Mouse (Mus musculus) activated CD4-positive, CD25-positive, alpha-beta regulatory T cell (primary cell): Measurements from ENCODE around the gene Lcn3. TPM values are rescaled to one million over a fixed set of nuclear protein-coding genes. Genes with fewer than 3 reads are reported as not detected.

Source experiments
- polyA plus RNA-seq, 2 experiments: library from polyadenylated mRNA; unstranded; fragments of 100-300 nt; shearing (Covaris generic); gene quantifications; one replicate each; pipeline ENCODE4 v1.2.1; 2017

The Lcn3 gene
- under 1 TPM in 1 of 2 experiments, not detected in 1; 0.34 TPM for polyA plus RNA-seq

GRCm38 (mm10) chr2:25765269-25765668, at the start of gene Lcn3:
TSS of gene Lcn3 (plus strand) at chr2:25765569.

DNA sequence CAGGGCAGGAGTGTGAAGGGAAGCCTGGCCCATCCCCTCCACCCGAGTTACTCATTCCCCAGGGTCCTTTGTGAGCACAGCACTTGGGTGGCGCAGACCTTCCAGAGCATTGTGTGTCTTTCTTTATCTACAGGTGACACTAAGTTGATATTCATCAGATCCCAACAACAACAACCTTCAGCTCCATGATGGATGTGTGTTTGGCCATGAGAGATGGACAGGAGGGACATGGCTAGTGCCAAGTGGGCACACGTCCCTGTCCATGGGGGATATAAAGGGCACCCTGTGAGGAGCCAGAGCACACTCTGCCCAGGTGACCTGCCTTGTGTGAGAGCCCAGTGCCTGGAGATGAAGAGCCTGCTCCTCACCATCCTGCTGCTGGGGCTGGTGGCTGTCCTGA, 28.7 kb upstream of the Lcn3 start, which contains the start of gene Obp2b:
TSS of gene Obp2b (plus strand) at position 301 of the 400 bp plus-strand sequence.

GRCm38 (mm10) chr2:25776717-25777116, 11.3 kb downstream of the Lcn3 start, which contains the start of gene Lcn11:
TSS of gene Lcn11 (plus strand) at chr2:25777017.

DNA sequence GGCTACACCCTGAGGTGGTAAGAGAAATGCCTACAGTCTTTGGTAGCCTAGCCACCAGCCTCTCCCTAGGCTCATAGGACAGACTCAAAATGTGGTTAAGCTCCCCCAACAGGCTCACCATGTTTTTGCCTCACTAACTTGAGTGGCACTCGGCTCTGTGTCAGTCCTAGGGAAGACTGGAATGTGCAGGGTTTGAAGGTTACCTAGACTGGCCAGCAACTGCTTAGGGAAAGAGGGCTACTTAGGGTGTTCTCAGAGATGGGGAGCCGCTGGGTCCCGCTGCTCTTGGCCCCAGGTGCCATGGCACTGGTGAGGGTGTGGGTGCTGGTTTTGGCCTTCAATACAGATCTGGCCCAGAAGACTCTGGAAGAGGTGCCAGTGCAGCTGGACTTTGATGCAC, 16.6 kb downstream of the Lcn3 start, which contains the start of gene Gm13539:
TSS of gene Gm13539 (plus strand) at position 301 of the 400 bp plus-strand sequence.

GRCm38 (mm10) chr2:25815748-25816147, 50.4 kb downstream of the Lcn3 start, which contains the start of gene Glt6d1:
TSS of gene Glt6d1 (minus strand) at chr2:25815848.

Other genes starting within 250 kb of the Lcn3 start
- 10 to 100 TPM; 52.5 to 80.6 TPM for gene Traf2, start 218.6 kb upstream of the Lcn3 start, polyA plus RNA-seq
- gene Edf1, start 207.7 kb upstream of the Lcn3 start, polyA plus RNA-seq: 100 to 1,000 TPM; 327 to 440 TPM
- 1 to 10 TPM; 1.2 to 1.8 TPM for gene Mamdc4, start 190.7 kb upstream of the Lcn3 start, polyA plus RNA-seq
- 10 to 100 TPM; 51.3 to 89.9 TPM for gene Phpt1, start 190.3 kb upstream of the Lcn3 start, polyA plus RNA-seq
- gene Ajm1, start 183.8 kb upstream of the Lcn3 start, polyA plus RNA-seq: under 1 TPM; 0.58 to 0.69 TPM
- 10 to 100 TPM; 30.8 to 31.8 TPM for gene Rabl6, start 157.0 kb upstream of the Lcn3 start, polyA plus RNA-seq
- gene Ccdc183, start 147.9 kb upstream of the Lcn3 start, polyA plus RNA-seq: not detected
- 1 to 10 TPM; 1.2 to 4.9 TPM for gene Tmem141, start 143.6 kb upstream of the Lcn3 start, polyA plus RNA-seq
- gene Fcna, start 137.5 kb upstream of the Lcn3 start, polyA plus RNA-seq: 1 to 10 TPM; 4.7 to 8.3 TPM
- gene Lcn8, start 112.4 kb upstream of the Lcn3 start, polyA plus RNA-seq: not detected
- not detected for gene Lcn5, start 107.6 kb upstream of the Lcn3 start, polyA plus RNA-seq
- under 1 TPM in 1 of 2 experiments, not detected in 1; 0.60 TPM for gene Lcn6, start 88.8 kb upstream of the Lcn3 start, polyA plus RNA-seq
- under 1 TPM; 0.14 to 0.21 TPM for gene Lcn10, start 82.8 kb upstream of the Lcn3 start, polyA plus RNA-seq
- not detected for gene Obp2a, start 65.5 kb upstream of the Lcn3 start, polyA plus RNA-seq
- gene Bmyc, start 58.8 kb upstream of the Lcn3 start, polyA plus RNA-seq: 10 to 100 TPM; 57.5 to 58.4 TPM
- not detected for gene Obp2b, start 28.6 kb upstream of the Lcn3 start, polyA plus RNA-seq
- not detected for gene Lcn11, start 11.4 kb downstream of the Lcn3 start, polyA plus RNA-seq
- gene Gm13539, start 16.7 kb downstream of the Lcn3 start, polyA plus RNA-seq: not detected
- gene Glt6d1, start 50.3 kb downstream of the Lcn3 start, polyA plus RNA-seq: under 1 TPM in 1 of 2 experiments, not detected in 1; 0.42 TPM
- not detected for gene Lcn9, start 57.6 kb downstream of the Lcn3 start, polyA plus RNA-seq
- not detected for gene Sohlh1, start 81.7 kb downstream of the Lcn3 start, polyA plus RNA-seq
- under 1 TPM in 1 of 2 experiments, not detected in 1; 0.20 TPM for gene Kcnt1, start 98.2 kb downstream of the Lcn3 start, polyA plus RNA-seq
- gene Camsap1, start 217.7 kb downstream of the Lcn3 start, polyA plus RNA-seq: 10 to 100 TPM; 11.3 to 26.3 TPM